8 mouse cellular contexts compared by ENCODE assay signal in the genomic region with DNA sequence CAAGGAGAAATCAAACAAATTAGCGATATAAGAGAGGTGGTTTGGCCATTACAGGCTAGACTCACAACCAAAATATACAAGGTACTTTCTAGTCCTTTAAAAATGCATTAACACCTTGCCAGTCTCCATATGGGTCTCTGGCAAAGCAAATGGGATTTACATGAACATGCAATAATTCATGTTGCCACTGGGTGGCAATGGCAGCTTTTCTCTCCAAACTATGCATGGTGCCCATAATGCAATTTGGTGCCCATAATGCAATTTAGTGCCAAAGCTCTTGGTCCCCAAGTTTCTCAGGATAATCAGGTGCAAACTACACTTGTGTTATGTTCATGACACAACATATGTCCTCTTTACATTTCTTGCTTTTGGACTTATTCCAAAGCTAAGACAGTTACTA.
DNase-seq lines count a peak whose midpoint lies in the region; ATAC-seq and TF ChIP-seq lines count a peak whose summit lies in the region.

No protein-coding gene starts in this region.

- no peak overlapping the region for H3K27ac ChIP-seq in ES-E14 (ENCODE audit: insufficient read depth, low read depth, low read length, poor library complexity, severe bottlenecking)
- no peak overlapping the region for H3K27ac ChIP-seq in hindbrain, embryonic 11.5 days (ENCODE audit: low read depth, low read length)
- H3K27ac ChIP-seq in midbrain, embryonic 13.5 days: no peak overlapping the region

- peak; percentile 75; the same call in 1 of the 2 replicates for ATAC-seq in hindbrain, embryonic 11.5 days (ENCODE audit: low FRiP score)
- peak; percentile 77 for ATAC-seq in midbrain, embryonic 13.5 days

- WGBS in hindbrain, embryonic 11.5 days: 15% methylated on average over 1 of the region's 1 CpGs
- 16% methylated on average over 1 of the region's 1 CpGs for WGBS in midbrain, embryonic 13.5 days

- H3K9me3 ChIP-seq in ES-E14 (ENCODE audit: control insufficient read depth, insufficient read depth, low read depth, low read length): no peaks in the 10 kb centered on the region
- no peaks in the 10 kb centered on the region for H3K9me3 ChIP-seq in hindbrain, embryonic 11.5 days (ENCODE audit: control insufficient read depth, low read length)
- H3K9me3 ChIP-seq in midbrain, embryonic 13.5 days: no peaks in the 10 kb centered on the region

- H3K27me3 ChIP-seq in hindbrain, embryonic 11.5 days (ENCODE audit: control insufficient read depth, insufficient read depth, low read length): no peaks in the 10 kb centered on the region
- H3K27me3 ChIP-seq in midbrain, embryonic 13.5 days: no peaks in the 10 kb centered on the region

- DNase-seq in heart, postnatal 14 days: peak; percentile 12 to 45
- DNase-seq in heart, adult 8-10 months (ENCODE audit: low spot score): no peak
- peak; percentile 9 for DNase-seq in ES-E14 (ENCODE audit: low read depth, low spot score)
- DNase-seq in cerebellum, postnatal 25 days: peak; percentile 24 to 57
- peak; percentile 56 for DNase-seq in hindbrain, embryonic 11.5 days (ENCODE audit: low spot score)
- peak; percentile 32 to 35 for DNase-seq in left cerebral cortex, adult 18-20 months (ENCODE audit: low spot score in 2 of 2)
- peak; percentile 62 for DNase-seq in thymus, postnatal 4 days

- in situ Hi-C loops in ES-E14 (cut with MboI; ENCODE audit: low sequenced_read_pairs in 2 of 2, unreplicated experiment in 2 of 2): no loop called here

- H3K36me3 ChIP-seq in ES-E14 (ENCODE audit: control insufficient read depth, insufficient read depth, low read length, poor library complexity, severe bottlenecking): no peaks in the 10 kb centered on the region
- no peaks in the 10 kb centered on the region for H3K36me3 ChIP-seq in hindbrain, embryonic 11.5 days (ENCODE audit: control insufficient read depth, insufficient read depth, low read length)
- no peaks in the 10 kb centered on the region for H3K36me3 ChIP-seq in midbrain, embryonic 13.5 days

- H3K4me1 ChIP-seq in ES-E14 (ENCODE audit: control insufficient read depth in 2 of 2, insufficient read depth in 2 of 2, low read length in 2 of 2, poor library complexity in 1 of 2): no peaks in the 10 kb centered on the region
- H3K4me1 ChIP-seq in hindbrain, embryonic 11.5 days (replicated peaks; ENCODE audit: control insufficient read depth, insufficient read depth, low read length): no peaks in the 10 kb centered on the region
- no peaks in the 10 kb centered on the region for H3K4me1 ChIP-seq in midbrain, embryonic 13.5 days (replicated peaks)

- H3K4me3 ChIP-seq in ES-E14 (ENCODE audit: insufficient read depth in 1 of 2, low read depth in 1 of 2, low read length in 2 of 2, poor library complexity in 1 of 2, severe bottlenecking in 1 of 2): no peak overlapping the region
- H3K4me3 ChIP-seq in hindbrain, embryonic 11.5 days (ENCODE audit: low read depth, low read length): no peak overlapping the region
- H3K4me3 ChIP-seq in midbrain, embryonic 13.5 days (replicated peaks): no peak overlapping the region

- intact Hi-C loops in heart, postnatal 14 days (cut with DNase I): loop anchor here (2.0 to 5.0 kb wide), 2 partner anchors 1128 to 1255 kb away; a partner anchor contains a TSS

- no peak overlapping the region for H3K4me2 ChIP-seq in hindbrain, embryonic 11.5 days (replicated peaks; ENCODE audit: low read depth, low read length)
- H3K4me2 ChIP-seq in midbrain, embryonic 13.5 days (replicated peaks): no peak overlapping the region

- H3K9ac ChIP-seq in ES-E14 (ENCODE audit: insufficient read depth, low read depth, low read length, poor library complexity, severe bottlenecking): no peak overlapping the region
- H3K9ac ChIP-seq in hindbrain, embryonic 11.5 days (ENCODE audit: low read depth, low read length): no peak overlapping the region
- H3K9ac ChIP-seq in midbrain, embryonic 13.5 days (replicated peaks): no peak overlapping the region

TF ChIP-seq in ES-E14, 5 proteins besides CTCF, POLR2A, EP300 and RAD21:
- TF ChIP-seq MAFK (IDR thresholded peaks at IDR 0.05; ENCODE audit: insufficient read depth, low read depth, low read length) (no peak), CHD2 (IDR thresholded peaks at IDR 0.05; ENCODE audit: low read depth, low read length) (no peak), ZC3H11A (IDR thresholded peaks at IDR 0.05; ENCODE audit: borderline replicate concordance, low read depth, low read length) (peak; percentile 30; the same call in 1 of the 2 replicates)
TF ChIP-seq in ES-E14: peak in this region for 1.
